Mouse (Mus musculus) gastrocnemius, adult 8-10 months (tissue): ENCODE results near the gene Rab12. TPM values are rescaled to one million over a fixed set of nuclear protein-coding genes. Genes with fewer than 3 reads are reported as not detected.

Experiments used
- DNase-seq, 2 experiments: peaks; one replicate each; pipeline ENCODE4 v3.0.0; 2022; ENCODE audit warnings: low spot score in 2 of 2
- total RNA-seq, 4 experiments: library from RNA; stranded (reverse); gene quantifications; 2 replicates each; pipeline ENCODE4 v1.2.4; 2022

The Rab12 gene
- total RNA-seq, 4 experiments from 2014 or later, result 189 to 250 (median 241) TPM

GRCm38 (mm10) chr17:66448421-66449405, 70.8 kb downstream of the Rab12 start:
- DNase-seq, result peak; percentile 12 to 17

DNA sequence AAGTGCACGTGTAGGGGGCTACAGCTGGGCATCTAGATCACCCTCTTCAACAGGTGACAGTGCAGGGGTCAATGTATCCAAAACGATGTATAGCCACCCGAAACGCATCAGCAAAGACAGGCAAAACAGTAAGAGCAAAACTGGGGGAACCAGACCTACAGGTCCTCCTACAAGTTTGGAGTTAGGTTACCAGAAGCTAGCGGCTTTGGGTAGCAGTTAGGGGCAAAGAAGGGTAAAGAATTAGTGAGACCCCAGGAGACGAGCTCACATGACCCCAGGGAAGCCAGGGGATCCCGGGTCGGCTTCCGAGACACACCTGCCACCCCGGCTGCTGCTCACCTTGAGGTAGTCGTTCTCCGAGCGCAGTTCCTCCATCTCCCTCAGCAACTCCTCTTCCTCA, 71.6 kb downstream of the Rab12 start:
- no peak for DNase-seq

DNA sequence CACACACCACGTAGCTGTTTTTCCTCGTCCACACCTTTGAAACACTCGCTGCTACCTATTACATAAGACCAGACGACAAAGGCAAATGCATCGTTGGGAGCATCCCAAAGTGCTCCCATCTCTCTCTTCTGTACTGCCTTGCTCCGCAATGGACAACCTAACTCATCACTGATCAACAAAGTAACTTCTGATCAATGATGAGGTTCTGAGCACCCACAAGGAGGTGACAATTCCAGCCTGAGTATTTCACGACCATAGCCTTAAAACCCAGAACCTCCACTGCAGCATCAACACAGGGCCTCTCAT, 72.6 kb downstream of the Rab12 start:
- no peak for DNase-seq

GRCm38 (mm10) chr17:66446196-66447006, 73.1 kb downstream of the Rab12 start:
- no peak for DNase-seq

Other genes with a start within 250 kb of the Rab12 start
- 10 to 100 TPM in 1 of 4 experiments, 1 to 10 TPM in 3; 4.8 to 10.0 (median 5.6) TPM for gene Mtcl1, start 70.0 kb downstream of the Rab12 start, total RNA-seq
- 1 to 10 TPM in 2 of 4 experiments, under 1 TPM in 2; 0.12 to 4.5 (median 1.0) TPM for gene Themis3, start 74.9 kb upstream of the Rab12 start, total RNA-seq